Mouse (Mus musculus): ENCODE measurements around the gene Krt16. TPM values are rescaled to one million over a fixed set of nuclear protein-coding genes. Genes with fewer than 3 reads are reported as not detected.

Krt16 gene
- polyA plus RNA-seq, 1 experiment from 2014 or later: not detected

- H3K9ac ChIP-seq (ENCODE audit: low read length): no peak overlapping the region
- no peaks in the 10 kb centered on the region for H3K36me3 ChIP-seq (ENCODE audit: control insufficient read depth, insufficient read depth, low read length)
- no peak for DNase-seq (ENCODE audit: low spot score)
- no peak for ATAC-seq
- WGBS: 89% methylated on average over 4 of the region's 4 CpGs
- H3K4me2 ChIP-seq (ENCODE audit: low read length): no peak overlapping the region
- no peaks in the 10 kb centered on the region for H3K4me1 ChIP-seq (ENCODE audit: control insufficient read depth, insufficient read depth, low read length)
- H3K27me3 ChIP-seq (replicated peaks; ENCODE audit: control insufficient read depth, insufficient read depth, low read length): no peaks in the 10 kb centered on the region
- no peaks in the 10 kb centered on the region for H3K9me3 ChIP-seq (replicated peaks; ENCODE audit: control insufficient read depth, low read length)
- H3K4me3 ChIP-seq (ENCODE audit: low read depth, low read length): no peak overlapping the region
- H3K27ac ChIP-seq (ENCODE audit: low read depth, low read length): no peak overlapping the region
Observed at GRCm38 (mm10) chr11:100219304-100219703, 29.4 kb downstream of the Krt16 start.

- H3K27me3 ChIP-seq (replicated peaks; ENCODE audit: control insufficient read depth, insufficient read depth, low read length): no peaks in the 10 kb centered on the region
- no peaks in the 10 kb centered on the region for H3K4me1 ChIP-seq (ENCODE audit: control insufficient read depth, insufficient read depth, low read length)
- H3K4me2 ChIP-seq (ENCODE audit: low read length): no peak overlapping the region
- no peak overlapping the region for H3K9ac ChIP-seq (ENCODE audit: low read length)
- no peaks in the 10 kb centered on the region for H3K9me3 ChIP-seq (replicated peaks; ENCODE audit: control insufficient read depth, low read length)
- no peaks in the 10 kb centered on the region for H3K36me3 ChIP-seq (ENCODE audit: control insufficient read depth, insufficient read depth, low read length)
- H3K27ac ChIP-seq (ENCODE audit: low read depth, low read length): no peak overlapping the region
- whole genome bisulfite sequencing: 72% methylated on average over 6 of the region's 6 CpGs
- ATAC-seq: no peak
- no peak overlapping the region for H3K4me3 ChIP-seq (ENCODE audit: low read depth, low read length)
- no peak for DNase-seq (ENCODE audit: low spot score)
Observed at GRCm38 (mm10) chr11:100208542-100208941, 40.2 kb downstream of the Krt16 start.

GRCm38 (mm10) chr11:100207498-100207897 lies 41.2 kb downstream of the Krt16 start, which contains the start of gene Krt14:
Gene Krt14, minus strand, starts transcription at chr11:100207548.
- no peak within 1 kb of the TSS for H3K4me2 ChIP-seq (ENCODE audit: low read length)
- WGBS: 91% methylated on average over 8 of the region's 8 CpGs
- no peak for ATAC-seq

GRCm38 (mm10) chr11:100203448-100203847 lies 45.3 kb downstream of the Krt16 start:
- H3K9ac ChIP-seq (ENCODE audit: low read length): no peak overlapping the region
- H3K4me2 ChIP-seq (ENCODE audit: low read length): no peak overlapping the region
- WGBS: 26% methylated on average over 6 of the region's 6 CpGs
- H3K27me3 ChIP-seq (replicated peaks; ENCODE audit: control insufficient read depth, insufficient read depth, low read length): no peaks in the 10 kb centered on the region
- H3K9me3 ChIP-seq (replicated peaks; ENCODE audit: control insufficient read depth, low read length): no peaks in the 10 kb centered on the region
- H3K4me1 ChIP-seq (ENCODE audit: control insufficient read depth, insufficient read depth, low read length): no peaks in the 10 kb centered on the region
- H3K4me3 ChIP-seq (ENCODE audit: low read depth, low read length): no peak overlapping the region
- H3K27ac ChIP-seq (ENCODE audit: low read depth, low read length): no peak overlapping the region
- peak; percentile 14 for DNase-seq (ENCODE audit: low spot score)
- no peak for ATAC-seq
- H3K36me3 ChIP-seq (ENCODE audit: control insufficient read depth, insufficient read depth, low read length): no peaks in the 10 kb centered on the region

More at GRCm38 (mm10) chr11:100207498-100207897, 41.2 kb downstream of the Krt16 start, which contains the start of gene Krt14:
- no peaks in the 10 kb centered on the region for H3K4me1 ChIP-seq (ENCODE audit: control insufficient read depth, insufficient read depth, low read length)
- no peaks in the 10 kb centered on the region for H3K27me3 ChIP-seq (replicated peaks; ENCODE audit: control insufficient read depth, insufficient read depth, low read length)
- H3K9ac ChIP-seq (ENCODE audit: low read length): no peak within 1 kb of the TSS
- H3K4me3 ChIP-seq (ENCODE audit: low read depth, low read length): no peak within 1 kb of the TSS
- H3K9me3 ChIP-seq (replicated peaks; ENCODE audit: control insufficient read depth, low read length): no peaks in the 10 kb centered on the region
- H3K27ac ChIP-seq (ENCODE audit: low read depth, low read length): no peak within 1 kb of the TSS
- no peaks in the 10 kb centered on the region for H3K36me3 ChIP-seq (ENCODE audit: control insufficient read depth, insufficient read depth, low read length)
- no peak for DNase-seq (ENCODE audit: low spot score)

GRCm38 (mm10) chr11:100202906-100203305 lies 45.8 kb downstream of the Krt16 start:
- H3K9ac ChIP-seq (ENCODE audit: low read length): no peak overlapping the region
- no peaks in the 10 kb centered on the region for H3K9me3 ChIP-seq (replicated peaks; ENCODE audit: control insufficient read depth, low read length)
- WGBS: 85% methylated on average over 4 of the region's 4 CpGs
- DNase-seq (ENCODE audit: low spot score) (no peak), ATAC-seq (no peak)
- H3K36me3 ChIP-seq (ENCODE audit: control insufficient read depth, insufficient read depth, low read length): no peaks in the 10 kb centered on the region
- H3K4me2 ChIP-seq (ENCODE audit: low read length): no peak overlapping the region
- H3K4me1 ChIP-seq (ENCODE audit: control insufficient read depth, insufficient read depth, low read length): no peaks in the 10 kb centered on the region
- H3K4me3 ChIP-seq (ENCODE audit: low read depth, low read length): no peak overlapping the region
- H3K27ac ChIP-seq (ENCODE audit: low read depth, low read length): no peak overlapping the region
- H3K27me3 ChIP-seq (replicated peaks; ENCODE audit: control insufficient read depth, insufficient read depth, low read length): no peaks in the 10 kb centered on the region

- Histone ChIP-seq H3K27me3 (replicated peaks; ENCODE audit: control insufficient read depth, insufficient read depth, low read length) (no peaks in the 10 kb centered on the region), H3K9ac (ENCODE audit: low read length) (no peak overlapping the region), H3K36me3 (ENCODE audit: control insufficient read depth, insufficient read depth, low read length) (no peaks in the 10 kb centered on the region), H3K9me3 (replicated peaks; ENCODE audit: control insufficient read depth, low read length) (no peaks in the 10 kb centered on the region), H3K4me2 (ENCODE audit: low read length) (no peak overlapping the region), H3K4me1 (ENCODE audit: control insufficient read depth, insufficient read depth, low read length) (no peaks in the 10 kb centered on the region), H3K4me3 (ENCODE audit: low read depth, low read length) (no peak overlapping the region), H3K27ac (ENCODE audit: low read depth, low read length) (no peak overlapping the region)
- ATAC-seq (no peak), DNase-seq (ENCODE audit: low spot score) (peak; percentile 5)
- 43% methylated on average over 8 of the region's 8 CpGs for WGBS
Observed at GRCm38 (mm10) chr11:100200104-100200820, 48.4 kb downstream of the Krt16 start.

GRCm38 (mm10) chr11:100198666-100199065 lies 50.0 kb downstream of the Krt16 start:
- 74% methylated on average over 4 of the region's 4 CpGs for WGBS
- DNase-seq (ENCODE audit: low spot score) (no peak), ATAC-seq (no peak)
- Histone ChIP-seq H3K9ac (ENCODE audit: low read length) (no peak overlapping the region), H3K4me2 (ENCODE audit: low read length) (no peak overlapping the region), H3K27ac (ENCODE audit: low read depth, low read length) (no peak overlapping the region), H3K36me3 (ENCODE audit: control insufficient read depth, insufficient read depth, low read length) (no peaks in the 10 kb centered on the region), H3K27me3 (replicated peaks; ENCODE audit: control insufficient read depth, insufficient read depth, low read length) (no peaks in the 10 kb centered on the region), H3K4me1 (ENCODE audit: control insufficient read depth, insufficient read depth, low read length) (no peaks in the 10 kb centered on the region), H3K9me3 (replicated peaks; ENCODE audit: control insufficient read depth, low read length) (no peaks in the 10 kb centered on the region), H3K4me3 (ENCODE audit: low read depth, low read length) (no peak overlapping the region)

Other genes starting within 250 kb of the Krt16 start
- gene Krt33a, start 232.7 kb downstream of the Krt16 start, polyA plus RNA-seq (2014; fragmentation: Nextera tagmentation; extraction: Ambion mirVana): not detected in 2 replicates
- not detected in 2 replicates for gene Krt33b, start 219.0 kb downstream of the Krt16 start, polyA plus RNA-seq (2014; fragmentation: Nextera tagmentation; extraction: Ambion mirVana)
- not detected in 2 replicates for gene Krt34, start 207.3 kb downstream of the Krt16 start, polyA plus RNA-seq (2014; fragmentation: Nextera tagmentation; extraction: Ambion mirVana)
- not detected in 2 replicates for gene Krt31, start 198.4 kb downstream of the Krt16 start, polyA plus RNA-seq (2014; fragmentation: Nextera tagmentation; extraction: Ambion mirVana)
- not detected in 2 replicates for gene Krt32, start 160.7 kb downstream of the Krt16 start, polyA plus RNA-seq (2014; fragmentation: Nextera tagmentation; extraction: Ambion mirVana)
- gene Krt35, start 152.7 kb downstream of the Krt16 start, polyA plus RNA-seq (2014; fragmentation: Nextera tagmentation; extraction: Ambion mirVana): not detected in 2 replicates
- gene Krt36, start 143.3 kb downstream of the Krt16 start, polyA plus RNA-seq (2014; fragmentation: Nextera tagmentation; extraction: Ambion mirVana): not detected in 2 replicates
- not detected in 2 replicates for gene Krt13, start 127.3 kb downstream of the Krt16 start, polyA plus RNA-seq (2014; fragmentation: Nextera tagmentation; extraction: Ambion mirVana)
- 0.17 and 0.22 TPM in 2 replicates for gene Krt15, start 113.0 kb downstream of the Krt16 start, polyA plus RNA-seq (2014; fragmentation: Nextera tagmentation; extraction: Ambion mirVana)
- 0.22 and 1.2 TPM in 2 replicates for gene Krt19, start 100.2 kb downstream of the Krt16 start, polyA plus RNA-seq (2014; fragmentation: Nextera tagmentation; extraction: Ambion mirVana)
- gene Krt9, start 55.7 kb downstream of the Krt16 start, polyA plus RNA-seq (2014; fragmentation: Nextera tagmentation; extraction: Ambion mirVana): not detected in 2 replicates
- 0.20 TPM in 1 of 2 replicates, not detected in the other for gene Krt14, start 41.4 kb downstream of the Krt16 start, polyA plus RNA-seq (2014; fragmentation: Nextera tagmentation; extraction: Ambion mirVana)
- 0.14 and 0.23 TPM in 2 replicates for gene Krt17, start 12.1 kb upstream of the Krt16 start, polyA plus RNA-seq (2014; fragmentation: Nextera tagmentation; extraction: Ambion mirVana)
- 0.21 TPM in 1 of 2 replicates, not detected in the other for gene Krt42, start 21.0 kb upstream of the Krt16 start, polyA plus RNA-seq (2014; fragmentation: Nextera tagmentation; extraction: Ambion mirVana)
- 1,289 and 1,493 TPM in 2 replicates for gene Eif1, start 71.0 kb upstream of the Krt16 start, polyA plus RNA-seq (2014; fragmentation: Nextera tagmentation; extraction: Ambion mirVana)
- gene Gast, start 85.5 kb upstream of the Krt16 start, polyA plus RNA-seq (2014; fragmentation: Nextera tagmentation; extraction: Ambion mirVana): 0.43 and 0.93 TPM in 2 replicates
- gene Hap1, start 107.2 kb upstream of the Krt16 start, polyA plus RNA-seq (2014; fragmentation: Nextera tagmentation; extraction: Ambion mirVana): 55.1 and 81.9 TPM in 2 replicates
- 33.3 and 50.8 TPM in 2 replicates for gene Jup, start 148.9 kb upstream of the Krt16 start, polyA plus RNA-seq (2014; fragmentation: Nextera tagmentation; extraction: Ambion mirVana)
- gene P3h4, start 165.9 kb upstream of the Krt16 start, polyA plus RNA-seq (2014; fragmentation: Nextera tagmentation; extraction: Ambion mirVana): 14.5 and 16.3 TPM in 2 replicates
- 16.1 and 20.8 TPM in 2 replicates for gene Fkbp10, start 166.8 kb upstream of the Krt16 start, polyA plus RNA-seq (2014; fragmentation: Nextera tagmentation; extraction: Ambion mirVana)
- gene Nt5c3b, start 192.9 kb upstream of the Krt16 start, polyA plus RNA-seq (2014; fragmentation: Nextera tagmentation; extraction: Ambion mirVana): 99.6 and 109 TPM in 2 replicates
- gene Klhl10, start 193.0 kb upstream of the Krt16 start, polyA plus RNA-seq (2014; fragmentation: Nextera tagmentation; extraction: Ambion mirVana): 0.59 and 0.71 TPM in 2 replicates
- gene Klhl11, start 223.8 kb upstream of the Krt16 start, polyA plus RNA-seq (2014; fragmentation: Nextera tagmentation; extraction: Ambion mirVana): 15.2 and 19.8 TPM in 2 replicates